Mouse (Mus musculus): ENCODE data around the gene Gnai3. TPM values are rescaled to one million over a fixed set of nuclear protein-coding genes. Genes with fewer than 3 reads are reported as not detected.

Gene Gnai3
- polyA plus RNA-seq, 1 experiment from 2014 or later, result 108 TPM

DNA sequence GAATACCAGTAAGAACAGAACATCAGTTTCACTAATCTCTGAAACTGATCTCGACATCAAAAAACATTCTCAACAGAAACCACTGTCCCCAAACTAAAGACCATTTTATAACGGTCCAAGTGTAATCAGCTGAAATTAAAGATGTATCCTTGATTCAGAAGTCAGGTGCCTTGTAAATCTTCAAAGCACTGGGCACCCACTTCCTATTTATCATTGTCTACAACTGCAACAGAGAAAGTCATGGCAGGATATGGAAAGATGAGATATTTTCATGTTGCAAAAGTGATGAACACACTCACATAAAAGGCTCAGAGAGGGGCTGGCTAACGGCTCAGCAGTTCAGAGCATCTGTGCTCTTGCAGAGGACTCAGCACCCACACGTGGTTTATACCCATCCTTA is 5.2 kb downstream of the Gnai3 start:
- Histone ChIP-seq H3K9me3 (ENCODE audit: control insufficient read depth, low read length) (no peaks in the 10 kb centered on the region), H3K27ac (ENCODE audit: low read depth, low read length) (no peak overlapping the region), H3K9ac (replicated peaks; ENCODE audit: low read depth, low read length) (no peak overlapping the region), H3K4me2 (ENCODE audit: low read depth, low read length) (no peak overlapping the region), H3K4me3 (ENCODE audit: low read depth, low read length) (no peak overlapping the region), H3K4me1 (ENCODE audit: control insufficient read depth, insufficient read depth, low read length) (peaks cover 11% of the 10 kb centered on the region), H3K27me3 (ENCODE audit: control insufficient read depth, insufficient read depth, low read length) (no peaks in the 10 kb centered on the region), H3K36me3 (ENCODE audit: control insufficient read depth, insufficient read depth, low read length) (no peaks in the 10 kb centered on the region)
- WGBS, result 76% methylated on average over 4 of the region's 4 CpGs
- no peak for ATAC-seq (ENCODE audit: low read depth)

DNA sequence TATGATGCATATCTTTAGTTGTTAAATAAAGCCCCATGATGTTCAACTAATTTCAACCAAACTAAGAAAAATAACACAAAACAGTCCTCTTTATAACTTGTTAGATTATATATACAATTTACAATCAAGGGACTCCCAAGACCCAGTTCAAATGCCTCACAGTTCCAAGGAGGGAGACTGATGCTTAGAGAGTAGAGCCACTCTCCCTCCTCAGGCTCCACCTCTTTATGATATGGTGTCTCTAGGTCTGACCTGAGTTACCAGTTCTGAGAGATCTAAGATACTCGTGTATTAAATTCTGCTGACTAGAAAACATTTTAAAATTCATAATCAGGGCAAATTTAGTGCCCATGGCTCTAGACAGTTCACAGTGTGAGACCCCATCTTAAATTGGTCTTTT is 6.8 kb downstream of the Gnai3 start:
- H3K4me2 ChIP-seq (ENCODE audit: low read depth, low read length), result no peak overlapping the region
- H3K36me3 ChIP-seq (ENCODE audit: control insufficient read depth, insufficient read depth, low read length), result no peaks in the 10 kb centered on the region
- H3K9me3 ChIP-seq (ENCODE audit: control insufficient read depth, low read length), result no peaks in the 10 kb centered on the region
- H3K9ac ChIP-seq (replicated peaks; ENCODE audit: low read depth, low read length), result no peak overlapping the region
- no peak overlapping the region for H3K27ac ChIP-seq (ENCODE audit: low read depth, low read length)
- 96% methylated on average over 1 of the region's 1 CpGs for WGBS
- ATAC-seq (ENCODE audit: low read depth), result no peak
- no peak overlapping the region for H3K4me3 ChIP-seq (ENCODE audit: low read depth, low read length)
- peaks cover 2% of the 10 kb centered on the region; the same call in 1 of the 2 replicates for H3K4me1 ChIP-seq (ENCODE audit: control insufficient read depth, insufficient read depth, low read length)
- no peaks in the 10 kb centered on the region for H3K27me3 ChIP-seq (ENCODE audit: control insufficient read depth, insufficient read depth, low read length)

DNA sequence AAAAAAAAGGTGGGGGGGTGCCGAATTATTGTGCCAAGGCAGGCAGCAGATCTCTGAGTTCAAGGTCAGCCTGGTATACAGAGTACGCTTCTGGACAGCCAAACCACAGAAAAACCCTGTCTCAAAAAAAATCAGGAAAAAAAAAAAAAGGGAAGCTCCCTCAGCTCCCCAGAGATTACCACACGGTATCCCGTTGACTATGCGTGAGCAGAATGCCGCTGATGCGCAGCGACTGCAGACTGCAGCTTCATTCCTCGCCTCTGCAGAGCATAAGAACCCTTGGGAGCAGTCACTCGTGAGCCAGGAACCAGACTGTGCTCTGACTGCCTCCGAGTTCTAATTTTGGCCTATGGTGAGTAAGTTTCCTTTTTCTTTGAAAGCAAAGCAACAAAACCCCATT is 11.2 kb downstream of the Gnai3 start:
- no peaks in the 10 kb centered on the region for H3K4me1 ChIP-seq (ENCODE audit: control insufficient read depth, insufficient read depth, low read length)
- H3K27me3 ChIP-seq (ENCODE audit: control insufficient read depth, insufficient read depth, low read length), result no peaks in the 10 kb centered on the region
- H3K4me3 ChIP-seq (ENCODE audit: low read depth, low read length), result no peak overlapping the region
- H3K4me2 ChIP-seq (ENCODE audit: low read depth, low read length), result no peak overlapping the region
- no peak overlapping the region for H3K27ac ChIP-seq (ENCODE audit: low read depth, low read length)
- H3K36me3 ChIP-seq (ENCODE audit: control insufficient read depth, insufficient read depth, low read length), result no peaks in the 10 kb centered on the region
- H3K9me3 ChIP-seq (ENCODE audit: control insufficient read depth, low read length), result no peaks in the 10 kb centered on the region
- H3K9ac ChIP-seq (replicated peaks; ENCODE audit: low read depth, low read length), result no peak overlapping the region
- ATAC-seq (ENCODE audit: low read depth), result peak; percentile 74; the same call in 1 of the 2 replicates
- WGBS, result 40% methylated on average over 11 of the region's 11 CpGs

DNA sequence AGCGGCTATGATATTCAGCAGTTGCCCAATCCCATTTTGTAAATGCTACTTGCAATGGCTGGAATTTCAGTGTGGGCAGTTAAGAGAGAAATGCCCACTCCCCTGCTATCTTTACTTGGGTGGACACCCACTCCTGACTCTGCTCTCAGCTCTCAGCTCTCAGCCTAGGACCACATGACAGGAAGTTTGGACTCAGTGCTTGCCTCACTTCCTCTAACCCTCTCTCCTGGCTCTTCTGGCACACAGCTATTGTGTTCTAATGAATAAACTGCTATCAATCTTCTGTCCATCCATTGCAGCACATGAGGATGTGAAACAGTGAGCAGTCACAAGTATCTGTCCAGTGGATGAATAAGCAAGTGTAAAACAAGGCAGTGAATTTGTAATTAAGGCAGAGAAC is 13.5 kb downstream of the Gnai3 start:
- ATAC-seq (ENCODE audit: low read depth), result no peak
- 73% methylated on average over 1 of the region's 1 CpGs for WGBS
- H3K9ac ChIP-seq (replicated peaks; ENCODE audit: low read depth, low read length), result no peak overlapping the region

DNA sequence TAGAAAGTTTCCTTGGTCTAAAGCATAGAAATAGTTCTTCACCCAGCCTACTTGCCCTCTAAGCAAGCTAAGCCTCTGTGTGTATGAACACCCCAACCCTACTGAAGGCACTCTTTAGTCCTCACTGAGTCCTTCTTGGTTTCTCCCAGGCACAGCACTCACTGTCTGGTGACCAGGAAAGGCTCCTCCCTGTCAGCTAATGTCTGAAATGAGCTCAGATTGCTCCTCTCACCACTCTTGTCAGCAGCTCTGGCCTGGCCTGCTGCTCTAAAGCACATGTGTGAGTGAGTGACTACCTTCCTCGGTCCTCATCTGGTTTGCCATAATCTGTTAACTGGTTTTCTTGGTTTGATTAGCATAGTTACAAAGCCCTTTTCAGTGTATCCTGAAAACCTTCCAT is 14.1 kb downstream of the Gnai3 start:
- Histone ChIP-seq H3K9ac (replicated peaks; ENCODE audit: low read depth, low read length) (no peak overlapping the region), H3K27me3 (ENCODE audit: control insufficient read depth, insufficient read depth, low read length) (no peaks in the 10 kb centered on the region), H3K4me3 (ENCODE audit: low read depth, low read length) (no peak overlapping the region), H3K4me2 (ENCODE audit: low read depth, low read length) (no peak overlapping the region), H3K9me3 (ENCODE audit: control insufficient read depth, low read length) (no peaks in the 10 kb centered on the region), H3K36me3 (ENCODE audit: control insufficient read depth, insufficient read depth, low read length) (no peaks in the 10 kb centered on the region), H3K27ac (ENCODE audit: low read depth, low read length) (no peak overlapping the region), H3K4me1 (ENCODE audit: control insufficient read depth, insufficient read depth, low read length) (0 out of 2 replicates have a peak, but pooled peaks cover 3% of the 10 kb centered on the region)
- 83% methylated on average over 1 of the region's 1 CpGs for WGBS
- ATAC-seq (ENCODE audit: low read depth), result no peak

More for the DNA sequence above, 13.5 kb downstream of the Gnai3 start:
- H3K4me2 ChIP-seq (ENCODE audit: low read depth, low read length), result no peak overlapping the region
- H3K27ac ChIP-seq (ENCODE audit: low read depth, low read length), result no peak overlapping the region
- no peaks in the 10 kb centered on the region for H3K36me3 ChIP-seq (ENCODE audit: control insufficient read depth, insufficient read depth, low read length)
- no peaks in the 10 kb centered on the region for H3K27me3 ChIP-seq (ENCODE audit: control insufficient read depth, insufficient read depth, low read length)
- H3K4me1 ChIP-seq (ENCODE audit: control insufficient read depth, insufficient read depth, low read length), result 0 out of 2 replicates have a peak, but pooled peaks cover 3% of the 10 kb centered on the region
- H3K4me3 ChIP-seq (ENCODE audit: low read depth, low read length), result no peak overlapping the region
- no peaks in the 10 kb centered on the region for H3K9me3 ChIP-seq (ENCODE audit: control insufficient read depth, low read length)

DNA sequence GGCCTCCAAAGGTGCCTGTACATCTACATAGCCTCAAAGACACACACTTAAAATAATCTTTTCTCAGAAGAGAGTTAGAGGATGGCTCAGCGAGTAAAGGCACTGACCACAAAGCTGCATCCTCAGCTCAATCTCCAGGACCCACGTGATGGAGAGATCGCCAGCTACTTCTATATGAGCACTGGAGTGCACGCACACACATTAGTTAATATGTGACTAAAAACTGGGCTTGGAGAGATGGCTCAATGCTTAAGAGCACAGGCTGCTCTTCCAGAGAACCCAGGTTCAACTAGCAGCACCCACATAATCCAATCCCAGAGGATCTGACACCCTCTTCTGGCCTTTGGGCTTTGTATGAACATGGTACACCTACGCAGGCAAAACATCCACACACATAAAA is 14.7 kb downstream of the Gnai3 start:
- Histone ChIP-seq H3K4me2 (ENCODE audit: low read depth, low read length) (no peak overlapping the region), H3K4me3 (ENCODE audit: low read depth, low read length) (no peak overlapping the region), H3K9ac (replicated peaks; ENCODE audit: low read depth, low read length) (no peak overlapping the region), H3K9me3 (ENCODE audit: control insufficient read depth, low read length) (no peaks in the 10 kb centered on the region), H3K36me3 (ENCODE audit: control insufficient read depth, insufficient read depth, low read length) (no peaks in the 10 kb centered on the region), H3K27ac (ENCODE audit: low read depth, low read length) (no peak overlapping the region), H3K27me3 (ENCODE audit: control insufficient read depth, insufficient read depth, low read length) (no peaks in the 10 kb centered on the region), H3K4me1 (ENCODE audit: control insufficient read depth, insufficient read depth, low read length) (0 out of 2 replicates have a peak, but pooled peaks cover 3% of the 10 kb centered on the region)
- no peak for ATAC-seq (ENCODE audit: low read depth)
- WGBS, result 91% methylated on average over 5 of the region's 5 CpGs

DNA sequence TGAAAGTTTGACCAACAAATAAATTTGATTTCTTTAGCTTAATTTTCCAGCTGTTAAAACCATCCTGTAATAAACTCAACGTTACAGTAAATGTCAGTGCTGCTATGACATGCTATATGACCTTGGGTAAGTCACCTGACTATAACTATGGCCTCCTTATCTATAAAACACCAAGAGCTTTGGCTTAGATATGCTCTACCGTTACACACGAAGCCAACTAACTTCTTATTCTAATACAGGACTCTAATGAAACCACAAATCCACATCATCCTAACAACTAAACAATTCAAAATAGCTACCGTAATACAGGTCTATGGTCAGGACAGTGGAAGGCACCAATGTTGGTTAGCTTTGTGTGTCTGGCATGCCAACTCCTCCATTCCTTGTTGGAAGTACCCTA is 16.1 kb downstream of the Gnai3 start:
- 94% methylated on average over 4 of the region's 4 CpGs for WGBS
- H3K9ac ChIP-seq (replicated peaks; ENCODE audit: low read depth, low read length), result no peak overlapping the region
- H3K4me1 ChIP-seq (ENCODE audit: control insufficient read depth, insufficient read depth, low read length), result 0 out of 2 replicates have a peak, but pooled peaks cover 3% of the 10 kb centered on the region
- no peak overlapping the region for H3K27ac ChIP-seq (ENCODE audit: low read depth, low read length)
- H3K27me3 ChIP-seq (ENCODE audit: control insufficient read depth, insufficient read depth, low read length), result no peaks in the 10 kb centered on the region
- no peaks in the 10 kb centered on the region for H3K36me3 ChIP-seq (ENCODE audit: control insufficient read depth, insufficient read depth, low read length)
- H3K9me3 ChIP-seq (ENCODE audit: control insufficient read depth, low read length), result no peaks in the 10 kb centered on the region
- H3K4me3 ChIP-seq (ENCODE audit: low read depth, low read length), result no peak overlapping the region
- no peak for ATAC-seq (ENCODE audit: low read depth)
- no peak overlapping the region for H3K4me2 ChIP-seq (ENCODE audit: low read depth, low read length)

DNA sequence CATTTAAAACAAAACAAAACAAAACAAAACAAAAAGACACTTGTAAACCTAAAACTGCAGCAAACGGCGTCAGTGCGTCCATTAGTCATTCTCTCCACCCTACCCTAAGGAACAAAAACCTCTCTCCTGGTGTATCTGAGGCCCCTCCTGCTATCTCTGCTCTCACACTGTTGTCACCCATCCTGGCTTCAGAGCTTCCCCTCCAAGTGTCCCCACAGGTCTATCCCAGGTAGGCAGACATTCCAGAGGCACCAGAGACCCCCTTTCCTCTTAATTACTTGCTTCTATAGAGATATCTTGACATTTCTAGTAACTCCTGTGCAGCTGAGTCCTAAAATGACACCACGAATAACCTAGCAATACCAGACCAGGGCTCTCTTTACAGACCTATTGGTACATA is 16.6 kb downstream of the Gnai3 start:
- H3K9ac ChIP-seq (replicated peaks; ENCODE audit: low read depth, low read length), result no peak overlapping the region
- no peak overlapping the region for H3K27ac ChIP-seq (ENCODE audit: low read depth, low read length)
- WGBS, result 78% methylated on average over 4 of the region's 4 CpGs
- H3K9me3 ChIP-seq (ENCODE audit: control insufficient read depth, low read length), result no peaks in the 10 kb centered on the region
- H3K4me1 ChIP-seq (ENCODE audit: control insufficient read depth, insufficient read depth, low read length), result 0 out of 2 replicates have a peak, but pooled peaks cover 3% of the 10 kb centered on the region
- no peak overlapping the region for H3K4me3 ChIP-seq (ENCODE audit: low read depth, low read length)
- no peaks in the 10 kb centered on the region for H3K36me3 ChIP-seq (ENCODE audit: control insufficient read depth, insufficient read depth, low read length)
- H3K27me3 ChIP-seq (ENCODE audit: control insufficient read depth, insufficient read depth, low read length), result no peaks in the 10 kb centered on the region
- no peak for ATAC-seq (ENCODE audit: low read depth)
- no peak overlapping the region for H3K4me2 ChIP-seq (ENCODE audit: low read depth, low read length)

DNA sequence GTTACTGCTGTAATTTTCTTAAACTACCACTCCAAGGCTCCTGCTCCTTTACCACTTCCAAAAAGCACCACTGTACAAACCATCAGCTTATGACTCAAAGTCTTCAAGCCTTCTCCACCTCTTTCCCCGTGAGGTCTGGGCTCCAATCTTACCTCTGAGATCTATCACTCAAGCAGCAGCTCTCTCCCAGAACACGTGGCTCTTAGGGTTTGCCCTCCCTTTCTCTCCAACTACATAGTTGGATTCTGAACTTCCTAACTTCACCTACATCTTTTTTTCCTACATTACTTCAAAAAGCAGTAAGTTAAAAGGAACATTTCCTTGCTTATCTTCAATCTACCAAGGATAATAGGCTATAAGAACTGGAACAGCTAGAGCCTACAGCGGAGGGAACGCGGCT is 17.4 kb downstream of the Gnai3 start:
- no peaks in the 10 kb centered on the region for H3K9me3 ChIP-seq (ENCODE audit: control insufficient read depth, low read length)
- no peak overlapping the region for H3K4me3 ChIP-seq (ENCODE audit: low read depth, low read length)
- H3K9ac ChIP-seq (replicated peaks; ENCODE audit: low read depth, low read length), result no peak overlapping the region
- H3K36me3 ChIP-seq (ENCODE audit: control insufficient read depth, insufficient read depth, low read length), result no peaks in the 10 kb centered on the region
- H3K4me2 ChIP-seq (ENCODE audit: low read depth, low read length), result no peak overlapping the region
- no peaks in the 10 kb centered on the region for H3K27me3 ChIP-seq (ENCODE audit: control insufficient read depth, insufficient read depth, low read length)
- H3K27ac ChIP-seq (ENCODE audit: low read depth, low read length), result no peak overlapping the region
- ATAC-seq (ENCODE audit: low read depth), result no peak
- 88% methylated on average over 5 of the region's 5 CpGs for WGBS
- 0 out of 2 replicates have a peak, but pooled peaks cover 3% of the 10 kb centered on the region for H3K4me1 ChIP-seq (ENCODE audit: control insufficient read depth, insufficient read depth, low read length)

Data from neural tube, embryonic 14.5 days (tissue).